22 mouse cellular contexts compared by ENCODE assay signal in genomic region chr5:110908879-110909278, GRCm38 (mm10). TPM values are rescaled to one million over a fixed set of nuclear protein-coding genes. Genes with fewer than 3 reads are reported as not detected.
DNase-seq lines count a peak whose midpoint lies in the region; ATAC-seq and TF ChIP-seq lines count a peak whose summit lies in the region.
"Had no signal": no experiment of that assay in that cellular context is flagged by ENCODE, and none has a peak within 500 bp of the region (broad histone marks: within the 10 kb centered on the region; RNA-seq: fewer than 3 reads in every experiment).

No protein-coding gene starts in this region.

- H3K9me3 ChIP-seq in intestine, postnatal 0 days (ENCODE audit: control insufficient read depth) = no peaks in the 10 kb centered on the region
- H3K9me3 ChIP-seq in intestine, embryonic 15.5 days = no peaks in the 10 kb centered on the region
- no peaks in the 10 kb centered on the region for H3K9me3 ChIP-seq in heart, embryonic 11.5 days (replicated peaks; ENCODE audit: control insufficient read depth, low read length)
- no peaks in the 10 kb centered on the region for H3K9me3 ChIP-seq in kidney, embryonic 15.5 days (replicated peaks)
- H3K9me3 ChIP-seq: heart, embryonic 13.5 days; lung, embryonic 15.5 days had no signal

- H3K27me3 ChIP-seq in intestine, postnatal 0 days (replicated peaks; ENCODE audit: control insufficient read depth, insufficient read depth, low read length) = no peaks in the 10 kb centered on the region
- no peaks in the 10 kb centered on the region for H3K27me3 ChIP-seq in intestine, embryonic 15.5 days (replicated peaks)
- no peaks in the 10 kb centered on the region for H3K27me3 ChIP-seq in heart, embryonic 11.5 days (ENCODE audit: control insufficient read depth, insufficient read depth, low read length)
- H3K27me3 ChIP-seq in kidney, embryonic 15.5 days = no peaks in the 10 kb centered on the region
- H3K27me3 ChIP-seq: heart, embryonic 13.5 days; hindbrain, embryonic 15.5 days; lung, embryonic 15.5 days had no signal

- H3K27ac ChIP-seq in intestine, postnatal 0 days (ENCODE audit: low read depth, low read length) = no peak overlapping the region
- no peak overlapping the region for H3K27ac ChIP-seq in intestine, embryonic 15.5 days
- no peak overlapping the region for H3K27ac ChIP-seq in heart, embryonic 11.5 days (ENCODE audit: low read depth, low read length)
- H3K27ac ChIP-seq in kidney, embryonic 15.5 days = no peak overlapping the region
- H3K27ac ChIP-seq: heart, embryonic 13.5 days; hindbrain, embryonic 15.5 days; left cerebral cortex, adult 2 months; lung, embryonic 15.5 days; midbrain, embryonic 10.5 days had no signal

- DNase-seq in 3T3-L1 (ENCODE audit: low read depth, low spot score) = peak; percentile 57
- peak; percentile 44 for DNase-seq in CD4-positive, CD25-positive, alpha-beta regulatory T cell, adult 2 months (ENCODE audit: low read depth, low spot score)
- peak; percentile 36 for DNase-seq in naive thymus-derived CD4-positive, alpha-beta T cell, adult 2 months (ENCODE audit: low read depth)
- DNase-seq: cerebellum, postnatal 10 days; forebrain, postnatal 0 days; kidney, adult 11 months; kidney, postnatal 25 days; layer of hippocampus, adult 9-11 months; right cerebral cortex, postnatal 14 days; spleen, adult 18-20 months; thymus, adult 18-20 months had no signal

- H3K36me3 ChIP-seq in intestine, postnatal 0 days (ENCODE audit: control insufficient read depth, insufficient read depth) = no peaks in the 10 kb centered on the region
- no peaks in the 10 kb centered on the region for H3K36me3 ChIP-seq in intestine, embryonic 15.5 days
- no peaks in the 10 kb centered on the region; the same call in 1 of the 2 replicates for H3K36me3 ChIP-seq in heart, embryonic 11.5 days (ENCODE audit: control insufficient read depth, insufficient read depth, low read length)
- peaks cover 8% of the 10 kb centered on the region; the same call in 1 of the 2 replicates for H3K36me3 ChIP-seq in kidney, embryonic 15.5 days
- H3K36me3 ChIP-seq: G1E; lung, embryonic 15.5 days had no signal

- no peak overlapping the region for H3K4me2 ChIP-seq in intestine, postnatal 0 days (replicated peaks; ENCODE audit: low read depth)
- H3K4me2 ChIP-seq in intestine, embryonic 15.5 days (replicated peaks) = no peak overlapping the region
- no peak overlapping the region for H3K4me2 ChIP-seq in heart, embryonic 11.5 days
- no peak overlapping the region for H3K4me2 ChIP-seq in kidney, embryonic 15.5 days
- H3K4me2 ChIP-seq: heart, embryonic 13.5 days; hindbrain, embryonic 15.5 days; liver, embryonic 11.5 days; lung, embryonic 15.5 days had no signal

- no peak overlapping the region for H3K4me3 ChIP-seq in intestine, postnatal 0 days (ENCODE audit: low read depth, low read length)
- no peak overlapping the region for H3K4me3 ChIP-seq in intestine, embryonic 15.5 days (replicated peaks)
- no peak overlapping the region for H3K4me3 ChIP-seq in heart, embryonic 11.5 days (ENCODE audit: low read depth, low read length)
- no peak overlapping the region for H3K4me3 ChIP-seq in kidney, embryonic 15.5 days (replicated peaks)
- H3K4me3 ChIP-seq: heart, embryonic 13.5 days; hindbrain, embryonic 15.5 days; left cerebral cortex, adult 2 months; lung, embryonic 15.5 days; midbrain, embryonic 10.5 days had no signal

- no peaks in the 10 kb centered on the region for H3K4me1 ChIP-seq in intestine, postnatal 0 days (replicated peaks; ENCODE audit: control insufficient read depth, insufficient read depth, low read length)
- no peaks in the 10 kb centered on the region for H3K4me1 ChIP-seq in intestine, embryonic 15.5 days (replicated peaks)
- H3K4me1 ChIP-seq in heart, embryonic 11.5 days (ENCODE audit: control insufficient read depth, insufficient read depth, low read length) = no peaks in the 10 kb centered on the region
- H3K4me1 ChIP-seq in kidney, embryonic 15.5 days = no peaks in the 10 kb centered on the region
- H3K4me1 ChIP-seq: hindbrain, embryonic 15.5 days; midbrain, embryonic 10.5 days had no signal

- no peak for ATAC-seq in intestine, postnatal 0 days
- no peak for ATAC-seq in intestine, embryonic 15.5 days
- ATAC-seq in heart, embryonic 11.5 days (replicated peaks; ENCODE audit: insufficient number of reproducible peaks, low FRiP score, low TSS enrichment) = no peak
- ATAC-seq in kidney, embryonic 15.5 days (replicated peaks; ENCODE audit: low FRiP score) = no peak
- ATAC-seq: forebrain, postnatal 0 days had no signal

- TF ChIP-seq CTCF in intestine, postnatal 0 days (IDR thresholded peaks at IDR 0.05; ENCODE audit: low read depth) = peak; percentile 39; the same call in 1 of the 2 replicates

- H3K9ac ChIP-seq in intestine, postnatal 0 days (ENCODE audit: low read depth, low read length) = no peak overlapping the region
- no peak overlapping the region for H3K9ac ChIP-seq in intestine, embryonic 15.5 days
- H3K9ac ChIP-seq in heart, embryonic 11.5 days (ENCODE audit: low read depth, low read length) = no peak overlapping the region
- H3K9ac ChIP-seq in kidney, embryonic 15.5 days = no peak overlapping the region
- H3K9ac ChIP-seq: forebrain, postnatal 0 days; heart, embryonic 13.5 days; hindbrain, embryonic 15.5 days; lung, embryonic 15.5 days had no signal

RNA-seq across cellular contexts. Expression of gene Ttc28, which starts 29.3 kb away (rescaled TPM):
- polyA plus RNA-seq in intestine, postnatal 0 days (2015; fragmentation: Nextera tagmentation; extraction: Ambion mirVana) = 2.9 and 3.4 TPM in 2 replicates
- polyA plus RNA-seq in intestine, embryonic 15.5 days (2015; fragmentation: Nextera tagmentation; extraction: Ambion mirVana) = 6.9 and 8.0 TPM in 2 replicates
- polyA plus RNA-seq in heart, embryonic 11.5 days (2014; fragmentation: Nextera tagmentation; extraction: Ambion mirVana) = 8.1 and 9.4 TPM in 2 replicates
- 13.9 and 14.4 TPM in 2 replicates for polyA plus RNA-seq in kidney, embryonic 15.5 days (2015; fragmentation: Nextera tagmentation; extraction: Ambion mirVana)
